Mouse (Mus musculus) frontal cortex, postnatal 36 days (tissue): ENCODE results near the gene Lipt1.
A peak's percentile ranks its signal among the peaks of the same experiment; 100 is the strongest.

ENCODE experiments used
- DNase-seq, 2 experiments: peaks; one replicate each; pipeline ENCODE4 v3.0.0; 2022; ENCODE audit warnings: low spot score in 2 of 2

Gene Lipt1

DNA sequence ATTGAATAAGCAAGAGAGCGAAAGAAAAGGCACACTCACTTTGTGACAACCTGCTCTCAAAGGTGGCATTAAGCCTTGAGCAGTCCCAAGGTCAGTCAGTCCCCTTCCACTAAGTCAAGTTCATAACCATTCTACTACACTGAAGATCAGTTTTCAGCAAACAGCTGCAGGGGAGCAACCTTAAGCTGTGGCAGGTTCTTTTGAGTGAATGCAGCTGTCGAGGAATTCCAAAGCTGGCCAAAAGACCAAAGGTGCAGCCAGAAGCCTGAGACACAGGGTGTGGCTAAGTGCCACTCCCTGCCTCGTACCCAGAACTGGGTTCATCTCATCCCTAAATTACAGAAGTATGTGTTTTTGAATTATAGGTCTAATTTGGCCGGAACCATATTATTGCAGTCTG lies 28.3 kb downstream of the Lipt1 start:
- no peak for DNase-seq

DNA sequence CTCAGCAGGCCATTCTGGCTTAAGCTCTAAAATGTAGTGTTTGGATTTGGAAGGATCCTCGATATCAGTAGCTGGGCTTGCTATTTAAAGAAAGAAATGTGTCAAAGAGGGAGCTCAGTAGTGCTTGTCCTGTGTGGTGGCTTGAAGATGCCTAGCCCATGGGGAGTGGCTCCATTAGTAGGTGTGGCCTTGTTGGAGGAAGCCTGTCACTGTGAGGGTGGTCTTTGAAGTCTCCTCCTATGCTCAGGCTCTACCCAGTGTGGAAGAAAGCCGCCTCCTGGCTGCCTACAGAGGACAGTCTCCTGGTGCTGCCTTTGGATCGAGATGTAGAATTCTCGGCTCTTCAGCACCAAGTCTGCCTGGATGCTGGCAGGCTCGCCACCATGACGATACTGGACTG lies 28.8 kb downstream of the Lipt1 start:
- DNase-seq, result no peak

DNA sequence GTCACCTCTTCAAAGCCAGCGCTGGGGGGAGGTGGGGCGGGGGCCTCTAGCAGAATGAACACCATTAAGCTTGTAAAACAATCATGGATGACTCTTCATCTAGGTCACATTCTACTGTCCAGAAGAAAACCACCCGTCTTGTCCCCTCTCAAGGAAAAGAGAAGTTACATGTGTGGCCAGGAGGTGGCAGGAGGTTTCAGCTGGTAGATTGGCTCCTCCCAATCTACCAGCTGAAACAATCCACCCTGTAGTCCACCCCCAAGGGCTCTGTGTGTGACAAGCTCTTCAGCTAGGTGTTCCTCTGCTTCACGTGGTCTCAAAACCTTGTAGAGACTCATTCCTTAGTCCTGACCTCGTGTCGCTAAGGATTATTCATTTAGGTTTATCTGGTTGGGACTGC lies 31.6 kb downstream of the Lipt1 start:
- DNase-seq, result peak in 1 of 2 experiments; percentile 28

DNA sequence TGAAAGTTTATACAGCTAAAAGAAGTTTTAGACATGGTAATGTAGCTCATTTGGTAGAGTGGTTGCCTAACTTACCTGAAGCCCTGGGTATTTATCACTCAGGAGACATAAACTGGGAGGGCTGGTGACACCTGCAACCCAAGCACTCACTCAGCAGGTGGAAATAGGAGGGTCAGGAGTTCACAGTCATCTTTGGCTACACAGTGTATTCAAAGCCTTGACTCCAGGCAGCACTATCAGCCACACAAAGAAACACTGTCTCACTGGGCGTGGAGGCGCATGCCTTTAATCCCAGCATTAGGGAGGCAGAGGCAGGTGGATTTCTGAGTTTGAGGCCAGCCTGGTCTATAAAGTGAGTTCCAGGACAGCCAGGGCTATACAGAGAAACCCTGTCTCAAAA lies 41.2 kb downstream of the Lipt1 start:
- DNase-seq, result no peak

DNA sequence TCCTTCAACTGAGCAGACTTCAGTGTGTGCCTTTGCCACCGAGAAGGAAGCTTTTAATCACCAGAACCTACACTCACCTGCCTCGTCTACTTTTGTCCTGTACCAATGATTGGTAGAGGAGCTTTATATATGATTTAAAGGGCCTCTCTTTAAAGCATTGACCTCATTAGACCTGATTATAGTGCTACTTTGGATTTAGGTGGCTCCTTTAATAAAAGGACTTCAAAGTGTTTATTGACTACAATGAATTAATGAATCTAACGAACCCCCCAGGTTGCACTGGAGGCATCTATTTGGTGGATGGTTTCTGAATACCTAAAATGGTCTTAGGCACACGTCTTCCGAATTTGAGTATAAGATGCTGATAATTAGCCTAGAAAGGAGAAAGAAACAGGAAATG lies 44.9 kb downstream of the Lipt1 start, which contains the start of gene Lyg2:
Gene Lyg2, minus strand, starts transcription at position 101 of the 400 bp plus-strand sequence.
- no peak for DNase-seq

DNA sequence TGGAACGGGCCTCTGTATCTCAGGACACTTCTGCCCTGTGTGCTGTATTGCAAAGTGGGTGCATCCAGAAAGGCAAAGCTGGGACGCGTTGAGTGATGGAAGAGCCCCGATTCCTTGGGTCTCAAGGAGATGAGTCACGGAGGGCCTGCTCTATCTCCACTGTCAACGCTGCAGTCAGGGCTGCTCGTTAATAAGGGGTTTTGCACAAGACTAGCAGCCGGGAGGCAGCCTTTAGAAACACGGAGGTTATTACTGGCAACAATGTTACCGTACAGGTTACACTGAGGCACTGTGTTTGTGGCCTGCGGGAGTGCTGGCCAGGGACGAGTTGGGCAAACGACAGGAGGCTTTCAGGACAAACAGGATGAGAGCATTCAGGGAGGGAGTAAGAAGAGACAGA lies 46.1 kb downstream of the Lipt1 start:
- no peak for DNase-seq

DNA sequence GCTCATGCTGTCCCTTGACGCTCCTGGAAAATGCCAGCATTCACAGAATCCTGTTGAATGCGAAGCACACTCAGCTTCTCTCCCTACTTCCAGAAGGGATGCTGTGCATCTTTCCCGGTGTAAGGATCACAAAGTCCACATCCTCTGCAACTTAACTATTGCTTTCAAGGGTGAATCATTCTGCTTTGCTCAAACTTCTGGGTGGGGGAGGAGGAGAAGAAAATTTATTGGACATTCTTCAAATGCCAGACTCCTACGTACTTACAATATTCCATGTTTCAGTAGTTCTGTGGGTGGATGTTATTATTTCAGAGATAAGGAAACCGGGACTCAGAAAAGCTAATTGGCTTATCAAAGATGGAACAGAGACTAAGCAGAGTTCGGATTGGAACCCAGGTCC lies 46.6 kb downstream of the Lipt1 start:
- no peak for DNase-seq

DNA sequence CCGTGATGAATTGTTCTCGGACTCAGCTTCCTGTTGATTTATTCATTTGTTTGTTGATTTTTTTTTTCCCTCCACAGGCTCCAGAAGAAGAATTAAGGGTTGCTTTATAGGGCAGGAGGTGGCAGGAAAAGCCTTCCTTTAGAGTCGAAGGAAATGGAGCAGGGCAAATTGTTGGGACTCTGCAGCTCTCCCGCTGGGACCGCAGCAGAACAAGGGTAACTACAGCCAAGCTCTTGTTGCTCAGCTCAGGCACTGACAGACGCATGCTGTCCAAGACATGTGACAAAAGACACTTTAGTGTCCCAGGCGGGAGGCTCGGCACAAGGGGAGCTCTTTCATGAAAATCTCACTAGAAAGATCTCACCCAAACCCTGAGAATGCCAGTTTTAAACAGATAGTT lies 51.0 kb downstream of the Lipt1 start:
- DNase-seq, result peak in 1 of 2 experiments; percentile 14
